Mouse (Mus musculus) gastrocnemius, postnatal 36 days (tissue): Measurements from ENCODE around the gene Napepld. TPM values are rescaled to one million over a fixed set of nuclear protein-coding genes. Genes with fewer than 3 reads are reported as not detected.
A peak's percentile ranks its signal among the peaks of the same experiment; 100 is the strongest.

ENCODE experiments used
- DNase-seq, 2 experiments: peaks; one replicate each; pipeline ENCODE4 v3.0.0; 2022
- intact Hi-C: fragments of 180-260 bp; cut with DNase I; formaldehyde crosslinking; loops from one replicate; pipeline ENCODE4 v1.15.1; 2025
- long read RNA-seq, 2 experiments: library from polyadenylated mRNA; stranded (forward); transcript quantifications; one replicate each; pipeline ENCODE4 v2.0.0; 2021
- total RNA-seq, 2 experiments: library from RNA; stranded (reverse); gene quantifications; 2 replicates each; pipeline ENCODE4 v1.2.3; 2021

The Napepld gene
- total RNA-seq = 1 to 10 TPM; 8.8 to 9.9 TPM
- long read RNA-seq, experiment 1, partial matches to known transcripts = 0 of 2 reads
- long read RNA-seq, experiment 1, other reads (novel, unspliced or antisense) = 1 of 2 reads
- long read RNA-seq, experiment 2, partial matches to known transcripts = 1 of 6 reads
- long read RNA-seq, experiment 2, other reads (novel, unspliced or antisense) = 4 of 6 reads

- peak; percentile 98 to 100 for DNase-seq
- intact Hi-C loops = loop anchor here (2.0 kb wide), 1 partner anchor 35 kb away; the partner anchor contains the start of gene Pmpcb
Observed at GRCm38 (mm10) chr5:21701351-21702008, at the start of gene Napepld. TSS of gene Napepld (minus strand) at chr5:21701396.

GRCm38 (mm10) chr5:21745966-21746365, 44.8 kb upstream of the Napepld start:
- DNase-seq = no peak
- intact Hi-C loops = no loop called here

GRCm38 (mm10) chr5:21744651-21745050, 43.5 kb upstream of the Napepld start:
- no peak for DNase-seq
- intact Hi-C loops = loop anchor here (5.0 kb wide), 1 partner anchor 38 kb away; no protein-coding TSS in a partner anchor

GRCm38 (mm10) chr5:21743606-21744005, 42.4 kb upstream of the Napepld start:
- no peak for DNase-seq
- intact Hi-C loops = loop anchor here (5.0 kb wide), 1 partner anchor 39 kb away; no protein-coding TSS in a partner anchor

GRCm38 (mm10) chr5:21739881-21740280, 38.7 kb upstream of the Napepld start:
- intact Hi-C loops = loop anchor here (5.0 kb wide), 1 partner anchor 42 kb away; no protein-coding TSS in a partner anchor
- no peak for DNase-seq

- intact Hi-C loops = no loop called here
- DNase-seq = no peak
Observed at GRCm38 (mm10) chr5:21739120-21739519, 37.9 kb upstream of the Napepld start.

GRCm38 (mm10) chr5:21737620-21738019, 36.4 kb upstream of the Napepld start:
- DNase-seq = no peak
- intact Hi-C loops = loop anchor here (2.0 kb wide), 1 partner anchor 37 kb away; the partner anchor contains the start of gene Napepld

GRCm38 (mm10) chr5:21736956-21737585, 35.9 kb upstream of the Napepld start, which contains the start of gene Pmpcb:
TSS of gene Pmpcb (plus strand) at chr5:21737141.
- intact Hi-C loops = loop anchor here (2.0 kb wide), 1 partner anchor 36 kb away; the partner anchor contains the start of gene Napepld
- peak; percentile 75 to 84 for DNase-seq

- intact Hi-C loops = loop anchor here (2.0 kb wide), 1 partner anchor 35 kb away; the partner anchor contains the start of gene Napepld
- DNase-seq = no peak
Observed at GRCm38 (mm10) chr5:21736046-21736445, 34.9 kb upstream of the Napepld start.

GRCm38 (mm10) chr5:21735584-21735983, 34.4 kb upstream of the Napepld start:
- DNase-seq = peak; percentile 52 to 69
- intact Hi-C loops = loop anchor here (2.0 kb wide), 1 partner anchor 77 kb away; no protein-coding TSS in a partner anchor

- no peak for DNase-seq
- intact Hi-C loops = loop anchor here (2.0 kb wide), 1 partner anchor 76 kb away; no protein-coding TSS in a partner anchor
Observed at GRCm38 (mm10) chr5:21735100-21735499, 33.9 kb upstream of the Napepld start.

- DNase-seq = no peak
- intact Hi-C loops = no loop called here
Observed at GRCm38 (mm10) chr5:21732930-21733329, 31.7 kb upstream of the Napepld start.

- DNase-seq = no peak
- intact Hi-C loops = no loop called here
Observed at GRCm38 (mm10) chr5:21732177-21732911, 31.1 kb upstream of the Napepld start.

- intact Hi-C loops = no loop called here
- no peak for DNase-seq
Observed at GRCm38 (mm10) chr5:21729107-21729506, 27.9 kb upstream of the Napepld start.

GRCm38 (mm10) chr5:21724872-21725271, 23.7 kb upstream of the Napepld start:
- intact Hi-C loops = no loop called here
- no peak for DNase-seq

GRCm38 (mm10) chr5:21724427-21724826, 23.2 kb upstream of the Napepld start:
- DNase-seq = no peak
- intact Hi-C loops = no loop called here

GRCm38 (mm10) chr5:21719209-21719608, 18.0 kb upstream of the Napepld start:
- intact Hi-C loops = no loop called here
- DNase-seq = no peak

- intact Hi-C loops = no loop called here
- DNase-seq = no peak
Observed at GRCm38 (mm10) chr5:21718546-21718945, 17.4 kb upstream of the Napepld start.

- no peak for DNase-seq
- intact Hi-C loops = no loop called here
Observed at GRCm38 (mm10) chr5:21717165-21717715, 16.0 kb upstream of the Napepld start.

- intact Hi-C loops = no loop called here
- no peak for DNase-seq
Observed at GRCm38 (mm10) chr5:21714447-21714846, 13.3 kb upstream of the Napepld start.
